In the genomic region with DNA sequence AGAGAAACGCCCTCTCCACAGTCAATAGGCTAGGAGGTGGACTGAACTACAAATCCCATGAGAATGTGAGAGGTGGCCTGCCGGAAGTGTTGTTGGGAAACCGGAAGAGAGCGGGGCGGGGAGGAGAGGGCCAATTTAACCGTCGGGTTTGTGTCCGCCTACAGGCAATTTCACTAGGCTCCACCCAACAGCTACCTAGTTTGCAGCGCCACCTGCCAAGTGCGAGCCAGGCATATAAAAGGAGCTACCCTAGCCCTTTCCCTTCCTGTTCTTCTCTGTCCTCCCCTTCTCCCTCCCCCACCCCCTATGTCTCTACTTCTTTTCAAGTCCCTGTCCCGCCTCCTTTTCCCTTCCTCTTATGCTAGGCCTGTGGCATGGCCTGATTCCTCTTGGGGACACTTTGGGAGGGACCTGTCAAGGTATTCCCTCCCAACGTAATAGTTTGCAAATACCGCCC, we compare ENCODE assay signal across 8 mouse cellular contexts. TPM values are rescaled to one million over a fixed set of nuclear protein-coding genes. Genes with fewer than 3 reads are reported as not detected.
DNase-seq lines count a peak whose midpoint lies in the region; ATAC-seq and TF ChIP-seq lines count a peak whose summit lies in the region.

No protein-coding gene starts in this region.

- peak; percentile 94 for DNase-seq in 416B (ENCODE audit: low read depth)
- peak; percentile 77 to 83 for DNase-seq in heart, adult 9 months (ENCODE audit: low spot score in 2 of 2)
- DNase-seq in limb, embryonic 14.5 days (ENCODE audit: low spot score) = peak; percentile 74
- DNase-seq in spleen, postnatal 4 days (ENCODE audit: low spot score in 2 of 2) = peak; percentile 65 to 79

- H3K27me3 ChIP-seq in embryonic facial prominence, embryonic 15.5 days = no peaks in the 10 kb centered on the region
- no peaks in the 10 kb centered on the region for H3K27me3 ChIP-seq in kidney, embryonic 14.5 days (ENCODE audit: control insufficient read depth, insufficient read depth, low read length)
- no peaks in the 10 kb centered on the region for H3K27me3 ChIP-seq in limb, embryonic 14.5 days (ENCODE audit: control insufficient read depth, insufficient read depth, low read length)
- no peaks in the 10 kb centered on the region for H3K27me3 ChIP-seq in midbrain, embryonic 16.5 days (ENCODE audit: control insufficient read depth, insufficient read depth, low read depth, low read length)

- H3K4me1 ChIP-seq in bone marrow, adult 2 months (ENCODE audit: control insufficient read depth, insufficient read depth, low read length) = peaks cover 4% of the 10 kb centered on the region
- no peaks in the 10 kb centered on the region for H3K4me1 ChIP-seq in embryonic facial prominence, embryonic 15.5 days
- no peaks in the 10 kb centered on the region for H3K4me1 ChIP-seq in kidney, embryonic 14.5 days (ENCODE audit: control insufficient read depth, insufficient read depth, low read length)
- H3K4me1 ChIP-seq in limb, embryonic 14.5 days (ENCODE audit: control insufficient read depth, insufficient read depth, low read length) = no peaks in the 10 kb centered on the region
- H3K4me1 ChIP-seq in midbrain, embryonic 16.5 days (ENCODE audit: control insufficient read depth, insufficient read depth, low read length) = no peaks in the 10 kb centered on the region

- no peak; the same call in 1 of the 2 replicates for TF ChIP-seq CTCF in bone marrow, adult 2 months (IDR thresholded peaks at IDR 0.05; ENCODE audit: control insufficient read depth, insufficient read depth, low read length)

- WGBS in bone marrow, adult 2 months = 13% methylated on average over 13 of the region's 13 CpGs
- WGBS in embryonic facial prominence, embryonic 15.5 days = 8% methylated on average over 13 of the region's 13 CpGs
- 5% methylated on average over 13 of the region's 13 CpGs for WGBS in kidney, embryonic 14.5 days
- WGBS in limb, embryonic 14.5 days = 8% methylated on average over 13 of the region's 13 CpGs
- WGBS in midbrain, embryonic 16.5 days = 10% methylated on average over 13 of the region's 13 CpGs

- peak overlapping the region; percentile 35; the same call in 1 of the 2 replicates for H3K27ac ChIP-seq in bone marrow, adult 2 months (ENCODE audit: control insufficient read depth, insufficient read depth, low read depth, low read length, poor library complexity)
- no peak overlapping the region for H3K27ac ChIP-seq in embryonic facial prominence, embryonic 15.5 days (replicated peaks)
- no peak overlapping the region for H3K27ac ChIP-seq in kidney, embryonic 14.5 days (ENCODE audit: low read depth, low read length)
- H3K27ac ChIP-seq in limb, embryonic 14.5 days (replicated peaks; ENCODE audit: low read depth, low read length) = no peak overlapping the region
- peak overlapping the region; percentile 73 for H3K27ac ChIP-seq in midbrain, embryonic 16.5 days (ENCODE audit: low read length)

- no peak overlapping the region for H3K9ac ChIP-seq in embryonic facial prominence, embryonic 15.5 days
- 0 out of 2 replicates have a peak overlapping the region, but pooled peaks have one; percentile 28 for H3K9ac ChIP-seq in kidney, embryonic 14.5 days (ENCODE audit: low read depth, low read length)
- peak overlapping the region; percentile 16; the same call in 1 of the 2 replicates for H3K9ac ChIP-seq in limb, embryonic 14.5 days (ENCODE audit: low read depth, low read length, severe bottlenecking)
- H3K9ac ChIP-seq in midbrain, embryonic 16.5 days (ENCODE audit: low read depth, low read length) = peak overlapping the region; percentile 61

- peak overlapping the region; percentile 52 for H3K4me2 ChIP-seq in embryonic facial prominence, embryonic 15.5 days (replicated peaks)
- H3K4me2 ChIP-seq in kidney, embryonic 14.5 days (replicated peaks; ENCODE audit: low read depth, low read length) = peak overlapping the region; percentile 48
- H3K4me2 ChIP-seq in limb, embryonic 14.5 days (replicated peaks; ENCODE audit: low read depth, low read length, severe bottlenecking) = peak overlapping the region; percentile 44
- peak overlapping the region; percentile 57 for H3K4me2 ChIP-seq in midbrain, embryonic 16.5 days (ENCODE audit: low read length)

- no peaks in the 10 kb centered on the region for H3K36me3 ChIP-seq in embryonic facial prominence, embryonic 15.5 days
- H3K36me3 ChIP-seq in kidney, embryonic 14.5 days (ENCODE audit: control insufficient read depth, insufficient read depth, low read length) = no peaks in the 10 kb centered on the region
- no peaks in the 10 kb centered on the region for H3K36me3 ChIP-seq in limb, embryonic 14.5 days (ENCODE audit: control insufficient read depth, insufficient read depth, low read length)
- H3K36me3 ChIP-seq in midbrain, embryonic 16.5 days (ENCODE audit: control insufficient read depth, insufficient read depth, low read length) = no peaks in the 10 kb centered on the region

- no peaks in the 10 kb centered on the region for H3K9me3 ChIP-seq in embryonic facial prominence, embryonic 15.5 days (replicated peaks)
- H3K9me3 ChIP-seq in kidney, embryonic 14.5 days (ENCODE audit: control insufficient read depth, low read length) = no peaks in the 10 kb centered on the region
- no peaks in the 10 kb centered on the region for H3K9me3 ChIP-seq in limb, embryonic 14.5 days (ENCODE audit: control insufficient read depth, low read length)
- H3K9me3 ChIP-seq in midbrain, embryonic 16.5 days (replicated peaks; ENCODE audit: control insufficient read depth, low read length, poor library complexity, severe bottlenecking) = no peaks in the 10 kb centered on the region

- H3K4me3 ChIP-seq in bone marrow, adult 2 months (replicated peaks; ENCODE audit: control insufficient read depth, low read depth, low read length) = peak overlapping the region; percentile 55
- H3K4me3 ChIP-seq in embryonic facial prominence, embryonic 15.5 days (replicated peaks) = peak overlapping the region; percentile 45
- peak overlapping the region; percentile 43 for H3K4me3 ChIP-seq in kidney, embryonic 14.5 days (ENCODE audit: low read length)
- peak overlapping the region; percentile 38 for H3K4me3 ChIP-seq in limb, embryonic 14.5 days (replicated peaks; ENCODE audit: low read length)
- peak overlapping the region; percentile 47 for H3K4me3 ChIP-seq in midbrain, embryonic 16.5 days (ENCODE audit: low read depth, low read length)

- no peak for TF ChIP-seq POLR2A in bone marrow, adult 2 months (IDR thresholded peaks at IDR 0.05; ENCODE audit: borderline replicate concordance, control insufficient read depth, low read depth, low read length)
- TF ChIP-seq POLR2A in limb, embryonic 14.5 days (IDR thresholded peaks at IDR 0.05; ENCODE audit: borderline replicate concordance, extremely low read depth, insufficient read depth, insufficient read length) = no peak

- ATAC-seq in embryonic facial prominence, embryonic 15.5 days (ENCODE audit: insufficient number of reproducible peaks, low FRiP score, low TSS enrichment, low read depth) = peak; percentile 78
- peak; percentile 88 for ATAC-seq in kidney, embryonic 14.5 days (ENCODE audit: low FRiP score, low TSS enrichment)
- ATAC-seq in limb, embryonic 14.5 days (ENCODE audit: low FRiP score, low read depth) = peak; percentile 82
- ATAC-seq in midbrain, embryonic 16.5 days = peak; percentile 90

RNA-seq across cellular contexts. Expression of a gene that starts 4.4 kb away (rescaled TPM):
- polyA plus RNA-seq in bone marrow, adult 2 months (2011; ENCODE audit: insufficient read depth, insufficient read length, low replicate concordance, missing spikeins) = 0.75 and 0.93 TPM in 2 replicates
- polyA plus RNA-seq in embryonic facial prominence, embryonic 15.5 days (2015; fragmentation: Nextera tagmentation; extraction: Ambion mirVana) = not detected in 2 replicates
- 0.32 TPM in 1 of 2 replicates, not detected in the other for polyA plus RNA-seq in kidney, embryonic 14.5 days (2014; fragmentation: Nextera tagmentation; extraction: Ambion mirVana)
- 0.20 and 0.24 TPM in 2 replicates for polyA plus RNA-seq in limb, embryonic 14.5 days (2012; rRNA removed)
- not detected in 2 replicates for polyA plus RNA-seq in limb, embryonic 14.5 days (2014; fragmentation: Nextera tagmentation; extraction: Ambion mirVana)
- polyA plus RNA-seq in midbrain, embryonic 16.5 days (2015; fragmentation: Nextera tagmentation; extraction: Ambion mirVana) = 0.20 TPM in 1 of 2 replicates, not detected in the other

RNA-seq across cellular contexts. Expression of a gene that starts 24.3 kb away (rescaled TPM):
- polyA plus RNA-seq in bone marrow, adult 2 months (2011; ENCODE audit: insufficient read depth, insufficient read length, low replicate concordance, missing spikeins) = 633 and 1,953 TPM in 2 replicates
- 8.2 and 8.9 TPM in 2 replicates for polyA plus RNA-seq in embryonic facial prominence, embryonic 15.5 days (2015; fragmentation: Nextera tagmentation; extraction: Ambion mirVana)
- 0.31 and 0.41 TPM in 2 replicates for polyA plus RNA-seq in kidney, embryonic 14.5 days (2014; fragmentation: Nextera tagmentation; extraction: Ambion mirVana)
- 0.44 and 1.1 TPM in 2 replicates for polyA plus RNA-seq in limb, embryonic 14.5 days (2012; rRNA removed)
- polyA plus RNA-seq in limb, embryonic 14.5 days (2014; fragmentation: Nextera tagmentation; extraction: Ambion mirVana) = 0.47 and 1.4 TPM in 2 replicates
- polyA plus RNA-seq in midbrain, embryonic 16.5 days (2015; fragmentation: Nextera tagmentation; extraction: Ambion mirVana) = 0.45 and 2.4 TPM in 2 replicates

RNA-seq across cellular contexts. Expression of a gene that starts 43.4 kb away (rescaled TPM):
- polyA plus RNA-seq in bone marrow, adult 2 months (2011; ENCODE audit: insufficient read depth, insufficient read length, low replicate concordance, missing spikeins) = 2.5 TPM in 1 of 2 replicates, not detected in the other
- 0.39 and 0.59 TPM in 2 replicates for polyA plus RNA-seq in embryonic facial prominence, embryonic 15.5 days (2015; fragmentation: Nextera tagmentation; extraction: Ambion mirVana)
- polyA plus RNA-seq in kidney, embryonic 14.5 days (2014; fragmentation: Nextera tagmentation; extraction: Ambion mirVana) = 0.15 TPM in 1 of 2 replicates, not detected in the other
- 0.04 and 0.12 TPM in 2 replicates for polyA plus RNA-seq in limb, embryonic 14.5 days (2012; rRNA removed)
- 0.08 TPM in 1 of 2 replicates, not detected in the other for polyA plus RNA-seq in limb, embryonic 14.5 days (2014; fragmentation: Nextera tagmentation; extraction: Ambion mirVana)
- polyA plus RNA-seq in midbrain, embryonic 16.5 days (2015; fragmentation: Nextera tagmentation; extraction: Ambion mirVana) = 0.29 and 1.2 TPM in 2 replicates

RNA-seq across cellular contexts. Expression of a gene that starts 48.8 kb away (rescaled TPM):
- polyA plus RNA-seq in bone marrow, adult 2 months (2011; ENCODE audit: insufficient read depth, insufficient read length, low replicate concordance, missing spikeins) = 46.1 TPM in 1 of 2 replicates, not detected in the other
- 0.42 and 0.45 TPM in 2 replicates for polyA plus RNA-seq in embryonic facial prominence, embryonic 15.5 days (2015; fragmentation: Nextera tagmentation; extraction: Ambion mirVana)
- not detected in 2 replicates for polyA plus RNA-seq in kidney, embryonic 14.5 days (2014; fragmentation: Nextera tagmentation; extraction: Ambion mirVana)
- 0.38 and 0.56 TPM in 2 replicates for polyA plus RNA-seq in limb, embryonic 14.5 days (2012; rRNA removed)
- polyA plus RNA-seq in limb, embryonic 14.5 days (2014; fragmentation: Nextera tagmentation; extraction: Ambion mirVana) = 0.40 and 0.54 TPM in 2 replicates
- polyA plus RNA-seq in midbrain, embryonic 16.5 days (2015; fragmentation: Nextera tagmentation; extraction: Ambion mirVana) = not detected in 2 replicates

Comparison
In these comparisons a context has a peak if more than half of its experiments do, and no peak if none do; other contexts are left out.
1. H3K27ac ChIP-seq: peak in bone marrow, adult 2 months (single experiment) and midbrain, embryonic 16.5 days (single experiment); none in embryonic facial prominence, embryonic 15.5 days (single experiment), kidney, embryonic 14.5 days (single experiment) and limb, embryonic 14.5 days (single experiment).
2. RNA of a gene that starts 24.3 kb away (polyA plus RNA-seq): 633 to 1,953 TPM in bone marrow, adult 2 months; 8.2 to 8.9 TPM in embryonic facial prominence, embryonic 15.5 days, 0.45 to 2.4 TPM in midbrain, embryonic 16.5 days, 0.44 to 1.4 TPM in limb, embryonic 14.5 days and 0.31 to 0.41 TPM in kidney, embryonic 14.5 days; every median in the first group is over 10 times any median in the second.
3. Peak in every context shown above with its lines, with median percentiles within 50 percentile points of each other: DNase-seq, H3K4me3 ChIP-seq, ATAC-seq and H3K4me2 ChIP-seq.